Comparison of ENCODE assay signal across 18 mouse cellular contexts in genomic region chr5:138915068-138915467, GRCm38 (mm10).
DNase-seq lines count a peak whose midpoint lies in the region; ATAC-seq and TF ChIP-seq lines count a peak whose summit lies in the region.
"Had no signal": no experiment of that assay in that cellular context is flagged by ENCODE, and none has a peak within 500 bp of the region (broad histone marks: within the 10 kb centered on the region; RNA-seq: fewer than 3 reads in every experiment).

No protein-coding gene starts in this region.

- DNase-seq in kidney, adult 9 months: peak; percentile 16
- DNase-seq in kidney, adult 8-10 months: no peak
- DNase-seq in midbrain, embryonic 11.5 days (ENCODE audit: low spot score, missing footprints): peak; percentile 21
- DNase-seq in limb, embryonic 10.5 days (ENCODE audit: low spot score): no peak
- no peak for DNase-seq in layer of hippocampus, adult 2 months (ENCODE audit: low spot score in 2 of 2)
- DNase-seq in lung, adult 2 months: no peak
- DNase-seq: adrenal gland, adult 8-10 months; gastrocnemius, postnatal 10 days; heart, adult 18-20 months; heart, postnatal 10 days; heart, postnatal 4 days had no signal

- H3K4me3 ChIP-seq in midbrain, embryonic 11.5 days (ENCODE audit: low read depth, low read length): no peak overlapping the region
- no peak overlapping the region for H3K4me3 ChIP-seq in midbrain, embryonic 15.5 days
- no peak overlapping the region for H3K4me3 ChIP-seq in kidney, embryonic 16.5 days (ENCODE audit: low read length)
- H3K4me3 ChIP-seq in limb, embryonic 10.5 days: no peak overlapping the region
- H3K4me3 ChIP-seq in layer of hippocampus, adult 2 months: no peak overlapping the region
- no peak overlapping the region for H3K4me3 ChIP-seq in lung, adult 2 months (replicated peaks; ENCODE audit: extremely low read depth, low read depth, low read length)
- H3K4me3 ChIP-seq: embryonic facial prominence, embryonic 15.5 days; erythroblast, embryonic 14.5 days; heart, embryonic 10.5 days; hindbrain, embryonic 13.5 days had no signal

- H3K9ac ChIP-seq in midbrain, embryonic 11.5 days (ENCODE audit: low read length): no peak overlapping the region
- no peak overlapping the region for H3K9ac ChIP-seq in midbrain, embryonic 15.5 days
- H3K9ac ChIP-seq in kidney, embryonic 16.5 days (replicated peaks; ENCODE audit: low read length): no peak overlapping the region
- H3K9ac ChIP-seq: embryonic facial prominence, embryonic 15.5 days; hindbrain, embryonic 13.5 days had no signal

- TF ChIP-seq CTCF in layer of hippocampus, adult 2 months (conservative IDR thresholded peaks at IDR 0.05): no peak
- no peak for TF ChIP-seq CTCF in lung, adult 2 months (IDR thresholded peaks at IDR 0.05; ENCODE audit: insufficient read depth, low read length)

- ATAC-seq in midbrain, embryonic 11.5 days (ENCODE audit: low FRiP score): no peak
- no peak for ATAC-seq in midbrain, embryonic 15.5 days (replicated peaks)
- peak; percentile 85 for ATAC-seq in kidney, embryonic 16.5 days (ENCODE audit: low FRiP score, low TSS enrichment)
- ATAC-seq: forebrain, embryonic 16.5 days had no signal

- no peak for TF ChIP-seq POLR2A in lung, adult 2 months (IDR thresholded peaks at IDR 0.05; ENCODE audit: borderline replicate concordance, extremely low read depth, low read depth, low read length)

- no peaks in the 10 kb centered on the region for H3K27me3 ChIP-seq in midbrain, embryonic 11.5 days (ENCODE audit: control insufficient read depth, insufficient read depth, low read length)
- H3K27me3 ChIP-seq in midbrain, embryonic 15.5 days (replicated peaks): no peaks in the 10 kb centered on the region
- no peaks in the 10 kb centered on the region for H3K27me3 ChIP-seq in kidney, embryonic 16.5 days (ENCODE audit: insufficient read depth, low read length)
- H3K27me3 ChIP-seq in limb, embryonic 10.5 days (ENCODE audit: low read depth, poor library complexity, severe bottlenecking): no peaks in the 10 kb centered on the region
- H3K27me3 ChIP-seq: embryonic facial prominence, embryonic 15.5 days; hindbrain, embryonic 13.5 days had no signal

- no peaks in the 10 kb centered on the region for H3K9me3 ChIP-seq in midbrain, embryonic 11.5 days (ENCODE audit: control insufficient read depth, low read length)
- no peaks in the 10 kb centered on the region for H3K9me3 ChIP-seq in midbrain, embryonic 15.5 days
- H3K9me3 ChIP-seq in kidney, embryonic 16.5 days (ENCODE audit: low read length): peaks cover 4% of the 10 kb centered on the region; the same call in 1 of the 2 replicates
- H3K9me3 ChIP-seq in limb, embryonic 10.5 days (replicated peaks): no peaks in the 10 kb centered on the region
- H3K9me3 ChIP-seq: embryonic facial prominence, embryonic 15.5 days; heart, embryonic 10.5 days; hindbrain, embryonic 13.5 days had no signal

- no peaks in the 10 kb centered on the region for H3K36me3 ChIP-seq in midbrain, embryonic 11.5 days (ENCODE audit: control insufficient read depth, insufficient read depth, low read length)
- no peaks in the 10 kb centered on the region for H3K36me3 ChIP-seq in midbrain, embryonic 15.5 days (replicated peaks)
- no peaks in the 10 kb centered on the region for H3K36me3 ChIP-seq in kidney, embryonic 16.5 days (ENCODE audit: insufficient read depth, low read length)
- no peaks in the 10 kb centered on the region for H3K36me3 ChIP-seq in limb, embryonic 10.5 days
- H3K36me3 ChIP-seq: embryonic facial prominence, embryonic 15.5 days; heart, embryonic 10.5 days; hindbrain, embryonic 13.5 days had no signal

- 7% methylated on average over 5 of the region's 5 CpGs for WGBS in midbrain, embryonic 11.5 days
- WGBS in midbrain, embryonic 15.5 days: 6% methylated on average over 5 of the region's 5 CpGs
- 16% methylated on average over 5 of the region's 5 CpGs for WGBS in kidney, embryonic 16.5 days
- WGBS in limb, embryonic 10.5 days: 16% methylated on average over 5 of the region's 5 CpGs
- 74% methylated on average over 5 of the region's 5 CpGs for WGBS in lung, adult 2 months

- H3K4me2 ChIP-seq in midbrain, embryonic 11.5 days: no peak overlapping the region
- H3K4me2 ChIP-seq in midbrain, embryonic 15.5 days: no peak overlapping the region
- no peak overlapping the region for H3K4me2 ChIP-seq in kidney, embryonic 16.5 days (replicated peaks; ENCODE audit: low read depth, low read length)
- H3K4me2 ChIP-seq: embryonic facial prominence, embryonic 15.5 days; hindbrain, embryonic 13.5 days had no signal

- no peaks in the 10 kb centered on the region for H3K4me1 ChIP-seq in midbrain, embryonic 11.5 days (ENCODE audit: control insufficient read depth, insufficient read depth, low read length)
- H3K4me1 ChIP-seq in midbrain, embryonic 15.5 days: peaks cover 12% of the 10 kb centered on the region; the same call in 1 of the 2 replicates
- H3K4me1 ChIP-seq in kidney, embryonic 16.5 days (ENCODE audit: insufficient read depth, low read length): peaks cover 19% of the 10 kb centered on the region
- H3K4me1 ChIP-seq in limb, embryonic 10.5 days: peaks cover 21% of the 10 kb centered on the region
- no peaks in the 10 kb centered on the region for H3K4me1 ChIP-seq in lung, adult 2 months (ENCODE audit: control insufficient read depth, insufficient read depth, low read length)

- H3K27ac ChIP-seq in midbrain, embryonic 11.5 days (ENCODE audit: low read depth, low read length): no peak overlapping the region
- H3K27ac ChIP-seq in midbrain, embryonic 15.5 days: no peak overlapping the region
- no peak overlapping the region for H3K27ac ChIP-seq in kidney, embryonic 16.5 days (ENCODE audit: low read length)
- peak overlapping the region; percentile 44; the same call in 1 of the 2 replicates for H3K27ac ChIP-seq in limb, embryonic 10.5 days
- H3K27ac ChIP-seq in layer of hippocampus, adult 2 months: no peak overlapping the region
- H3K27ac ChIP-seq: embryonic facial prominence, embryonic 15.5 days; heart, embryonic 10.5 days; hindbrain, embryonic 13.5 days had no signal

Comparison
In these comparisons a context has a peak if more than half of its experiments do, and no peak if none do; other contexts are left out.
1. DNase-seq: peak in kidney, adult 9 months (single experiment) and midbrain, embryonic 11.5 days (single experiment); none in kidney, adult 8-10 months (0 of 2), limb, embryonic 10.5 days (single experiment), layer of hippocampus, adult 2 months (0 of 2) and lung, adult 2 months (single experiment).